Mouse (Mus musculus) embryo, embryonic 10.5 days (tissue): ENCODE measurements around the gene D7Ertd443e.

Experiments
- DNase-seq: peaks from one replicate; pipeline ENCODE4 v3.0.0-alpha.2; 2015; ENCODE audit warnings: low spot score

D7Ertd443e gene

DNA sequence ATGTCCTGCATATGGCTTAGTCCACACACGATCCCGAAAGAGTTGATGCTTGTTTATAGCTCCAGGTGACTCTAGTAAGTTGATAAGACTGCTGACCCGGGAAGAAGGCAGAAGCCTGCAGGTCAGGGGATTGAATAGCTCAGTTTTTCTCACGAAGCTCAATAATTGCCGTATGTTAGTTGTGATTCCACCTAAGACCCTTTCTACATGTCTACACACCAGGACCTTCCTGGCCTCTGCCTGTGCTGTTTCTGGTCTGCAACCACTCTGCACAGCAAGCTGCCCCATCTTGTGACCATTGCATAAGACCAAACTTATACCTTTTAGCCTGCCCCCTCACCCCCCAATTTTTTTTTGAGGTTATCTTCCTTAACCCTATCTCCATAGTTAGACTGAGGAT lies 96.3 kb downstream of the D7Ertd443e start:
- DNase-seq, result no peak

DNA sequence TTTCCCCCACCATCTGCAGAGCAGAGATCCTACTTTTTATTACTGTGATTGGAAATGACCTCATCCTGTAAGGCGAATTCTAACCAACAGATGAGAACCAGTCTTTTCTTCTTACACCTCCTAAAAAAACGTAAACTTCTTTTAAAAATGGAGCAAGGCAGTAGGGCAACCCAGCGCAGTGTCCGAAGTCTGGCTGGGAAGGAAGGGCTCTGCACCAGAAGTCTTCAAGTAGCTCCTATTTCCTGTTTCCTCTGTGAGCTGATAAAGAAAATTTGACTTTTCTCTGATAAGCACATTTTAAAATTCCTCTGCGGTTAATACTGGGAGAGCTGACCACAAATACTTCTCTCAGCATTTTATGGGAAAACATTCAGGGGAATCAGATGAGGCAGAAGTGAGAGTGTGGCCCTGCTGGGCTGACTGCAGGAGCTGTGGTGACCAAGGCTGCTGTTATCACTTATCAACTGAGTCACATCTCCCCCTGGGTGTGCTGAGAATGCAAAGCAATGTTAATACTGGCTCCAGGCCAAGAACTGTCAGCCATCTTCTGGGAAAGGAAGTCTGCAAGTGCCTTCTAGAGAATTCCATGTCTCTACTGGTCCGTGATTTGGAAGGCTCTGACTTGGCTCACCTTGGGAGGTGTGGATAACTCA lies 97.8 kb downstream of the D7Ertd443e start:
- DNase-seq, result no peak

DNA sequence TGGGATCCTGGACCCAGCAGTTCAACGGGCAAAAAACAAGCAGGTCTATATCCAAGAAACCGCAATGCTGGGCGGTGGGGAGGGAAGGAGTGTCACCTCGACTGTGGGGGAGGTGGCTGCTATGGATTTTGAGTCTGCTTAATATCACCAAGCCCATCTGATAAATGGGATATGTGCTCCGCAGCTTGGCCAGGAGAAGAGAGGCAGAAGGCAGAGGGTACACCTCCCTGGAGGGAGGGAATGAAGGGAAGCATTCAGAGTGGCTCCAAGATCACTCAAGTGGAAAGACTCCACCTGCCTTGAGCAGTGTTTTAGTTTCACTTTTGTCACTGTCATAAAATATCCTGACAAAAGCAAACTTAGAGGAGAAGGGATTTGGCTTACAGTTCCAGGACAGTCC lies 112.5 kb downstream of the D7Ertd443e start:
- no peak for DNase-seq

DNA sequence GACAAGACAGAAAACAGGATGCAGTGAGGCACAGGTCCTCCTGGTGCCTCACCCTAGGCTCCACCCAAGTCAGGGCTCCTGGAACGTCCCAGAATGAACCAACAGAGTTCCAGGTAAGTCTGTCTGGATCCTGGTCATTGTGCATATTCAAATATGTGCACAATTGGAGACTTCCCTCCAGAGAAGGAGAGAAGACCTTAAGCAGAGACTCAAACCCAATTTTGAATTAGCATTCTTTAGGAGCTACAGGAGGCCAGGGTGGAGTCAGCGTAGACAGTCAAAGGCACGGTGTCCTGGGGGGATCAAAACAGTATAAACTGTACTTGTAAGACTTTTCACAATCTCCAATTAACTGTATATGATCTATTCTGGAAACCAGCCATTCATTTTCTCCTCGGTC lies 113.0 kb downstream of the D7Ertd443e start:
- DNase-seq, result no peak

DNA sequence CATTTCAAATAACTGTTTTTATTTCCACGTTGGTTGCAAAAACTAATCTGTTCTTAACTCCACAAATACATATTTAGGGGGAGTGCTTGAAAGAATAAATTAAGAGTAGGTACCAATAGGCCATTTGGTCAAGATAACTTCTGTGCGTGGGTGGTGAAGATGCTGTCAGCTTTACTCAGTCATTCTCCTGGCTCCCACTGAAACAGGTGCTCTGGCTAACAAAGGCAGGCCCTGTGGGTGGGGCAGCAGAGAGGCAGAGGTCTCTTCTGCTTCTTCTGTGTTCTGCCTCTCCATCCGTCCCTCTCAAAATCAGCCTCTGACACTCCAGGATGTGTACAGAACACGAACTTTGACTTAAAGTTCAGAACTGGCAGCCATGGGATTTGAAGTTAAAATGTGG lies 119.7 kb downstream of the D7Ertd443e start:
- no peak for DNase-seq

DNA sequence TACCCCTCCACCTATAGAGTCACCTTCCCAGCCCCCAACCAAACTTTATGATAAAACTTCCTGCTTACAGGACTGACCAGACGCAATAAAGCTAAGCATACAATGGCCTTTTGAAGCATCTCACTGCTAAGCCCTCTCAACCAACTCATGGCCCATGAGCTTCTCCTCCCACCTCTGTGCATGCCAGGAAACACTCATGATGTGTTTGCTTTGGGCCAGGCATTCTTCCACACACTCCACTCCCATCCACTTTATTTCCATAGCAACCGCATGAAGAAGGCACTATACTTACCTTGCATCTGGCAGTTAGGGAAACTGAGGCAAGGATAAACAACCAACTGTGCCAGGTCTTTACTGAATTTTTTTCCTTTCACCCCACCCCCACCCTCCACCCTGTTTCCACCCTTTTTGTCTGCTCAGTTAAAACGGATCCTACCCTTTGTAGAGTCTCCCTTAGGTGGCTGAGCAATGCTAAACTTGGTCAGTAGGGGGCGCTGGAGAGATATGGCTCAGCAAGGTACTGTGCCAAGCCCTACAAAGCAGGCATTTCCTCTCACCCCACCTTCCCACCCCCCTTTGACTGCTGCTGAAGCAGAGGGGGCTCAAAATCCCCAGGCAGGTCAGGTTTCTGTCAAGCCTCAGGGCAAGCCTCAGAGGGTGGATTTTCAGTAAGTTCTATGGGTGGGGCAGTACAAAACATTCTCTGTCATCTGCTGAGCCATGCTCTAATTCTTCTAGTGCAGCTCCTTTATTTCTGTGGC lies 122.1 kb downstream of the D7Ertd443e start:
- DNase-seq, result peak; percentile 80

DNA sequence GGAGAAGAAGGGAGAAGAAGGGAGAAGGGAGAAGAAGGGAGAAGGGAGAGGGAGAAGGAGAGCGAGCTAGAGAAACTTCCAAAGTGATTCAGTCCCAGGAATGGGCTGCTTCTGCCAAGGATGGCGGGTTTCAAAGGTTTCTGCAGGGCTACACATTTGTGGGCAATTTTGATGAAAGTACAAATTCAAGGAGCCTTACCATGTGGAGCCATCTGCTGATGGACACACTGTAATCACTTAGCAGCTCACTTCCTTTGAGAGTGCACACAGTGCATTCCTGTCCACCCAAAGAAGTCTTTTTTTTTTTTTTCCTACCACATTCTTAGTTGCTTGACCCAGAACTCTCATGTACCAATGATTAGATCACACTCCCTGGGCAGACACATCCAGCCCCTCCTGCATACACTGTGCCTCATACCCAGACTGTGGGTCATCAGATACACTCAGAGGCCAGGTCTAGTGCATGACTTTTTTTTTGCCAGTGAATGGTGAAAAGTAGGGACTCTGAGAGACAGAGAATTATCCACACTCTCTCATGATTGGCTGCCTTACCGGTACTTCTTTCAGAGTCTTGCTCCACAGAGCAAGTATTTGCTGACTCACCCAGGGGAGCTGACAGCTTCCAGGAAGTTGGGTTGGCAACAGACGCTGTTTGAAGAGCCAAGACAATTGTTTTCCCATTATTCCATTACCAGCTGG lies 124.3 kb downstream of the D7Ertd443e start:
- no peak for DNase-seq

DNA sequence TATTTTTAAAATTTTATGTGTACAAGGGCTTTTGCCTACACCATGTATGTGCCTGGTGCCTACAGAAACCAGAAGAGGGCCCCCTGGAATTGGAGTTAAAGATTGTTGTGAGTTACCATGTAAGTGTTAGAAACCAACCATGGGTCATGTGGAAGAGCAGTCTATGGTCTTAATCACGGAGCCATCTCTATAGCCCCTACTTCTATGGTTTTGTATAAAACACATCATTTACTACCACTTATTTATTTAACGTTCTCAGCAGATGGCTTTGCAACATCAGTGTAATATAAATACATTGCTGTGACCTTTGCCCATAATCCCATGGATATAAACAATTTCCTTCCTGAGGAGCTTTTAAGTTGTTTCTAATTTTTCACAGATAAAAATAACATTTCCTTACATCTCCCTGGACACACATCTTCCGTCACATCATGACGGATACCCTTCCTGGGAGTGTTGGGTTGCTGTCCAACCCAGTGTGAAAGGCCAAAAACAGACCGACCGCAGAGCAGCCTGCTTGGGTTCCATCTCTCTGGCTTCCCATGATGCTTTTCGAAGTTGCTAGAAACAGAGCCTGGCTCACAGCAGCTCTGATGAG lies 135.1 kb downstream of the D7Ertd443e start:
- no peak for DNase-seq

DNA sequence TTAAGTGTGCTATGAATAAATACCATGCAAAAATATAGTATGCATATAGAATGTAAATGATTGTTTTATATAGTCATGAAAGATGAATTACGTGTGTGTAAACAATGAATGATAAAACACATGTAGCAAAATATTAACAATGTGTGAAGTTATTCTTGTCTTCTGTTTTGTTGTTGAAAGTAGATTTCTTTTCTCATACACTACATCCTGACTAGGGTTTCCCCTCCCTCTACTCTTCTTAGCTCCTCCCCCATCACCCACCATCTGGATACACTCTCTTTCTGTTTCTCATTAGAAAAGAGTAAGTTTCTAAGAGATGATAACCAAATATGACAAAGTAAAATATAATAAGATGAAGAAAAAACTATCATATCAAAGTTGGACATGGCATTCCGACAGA lies 137.4 kb downstream of the D7Ertd443e start:
- no peak for DNase-seq

DNA sequence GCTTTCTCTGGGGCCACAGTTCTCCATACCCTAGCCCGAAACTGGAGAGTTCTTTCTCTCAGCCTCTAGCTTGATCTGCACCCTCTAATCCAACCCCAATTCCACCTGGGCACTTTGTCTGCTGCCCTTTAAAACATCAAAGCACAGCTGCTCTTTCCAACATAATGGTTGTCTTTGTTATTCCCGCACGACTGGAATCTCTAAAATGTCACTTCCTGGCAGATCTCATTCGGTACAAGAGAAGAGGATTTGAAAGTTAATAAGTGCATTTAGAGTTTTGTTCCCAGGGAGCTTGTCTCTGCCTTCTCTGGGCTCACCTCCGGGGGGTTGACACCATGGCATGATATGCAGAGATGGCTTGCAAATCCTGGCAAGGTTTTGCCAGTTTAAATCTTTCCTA lies 138.8 kb downstream of the D7Ertd443e start:
- DNase-seq, result no peak

DNA sequence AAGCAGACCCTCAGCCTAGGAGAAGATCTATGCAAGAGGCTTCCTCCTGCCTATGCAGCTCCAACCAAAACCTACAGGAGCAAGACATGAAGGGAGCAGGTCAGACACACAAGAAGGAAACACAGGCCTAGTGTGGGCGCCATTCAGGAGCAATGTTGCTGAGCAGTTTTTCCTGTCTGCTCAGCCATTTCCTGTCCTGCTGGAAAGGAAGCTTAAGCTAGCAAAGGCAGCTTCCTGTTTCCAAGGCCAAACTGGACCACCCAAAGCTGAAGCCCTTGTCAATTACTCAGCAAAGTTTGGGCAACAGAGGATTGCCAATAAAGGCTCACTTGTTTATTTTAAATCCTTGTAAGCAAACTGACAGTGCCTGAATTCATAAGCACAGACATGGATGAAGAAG lies 142.7 kb downstream of the D7Ertd443e start:
- no peak for DNase-seq

DNA sequence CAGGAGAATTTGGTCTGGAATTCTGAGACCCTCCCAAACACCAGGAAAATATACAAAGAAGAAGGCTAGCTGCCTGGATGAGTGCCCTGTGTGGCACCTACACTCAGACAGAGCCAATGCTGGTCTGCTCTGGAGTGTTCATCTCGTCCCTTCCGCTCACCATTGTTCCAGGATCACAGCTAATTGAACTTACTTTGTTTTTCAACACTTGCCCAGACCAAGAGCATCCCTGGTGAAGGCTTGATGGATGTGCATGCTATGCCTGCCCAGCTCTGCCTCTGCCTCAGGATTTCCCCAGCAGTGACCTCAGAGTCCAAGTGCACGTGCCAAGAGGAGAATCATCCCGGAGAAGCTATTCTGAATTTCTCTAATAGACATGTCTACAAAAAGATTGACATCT lies 144.2 kb downstream of the D7Ertd443e start:
- no peak for DNase-seq

DNA sequence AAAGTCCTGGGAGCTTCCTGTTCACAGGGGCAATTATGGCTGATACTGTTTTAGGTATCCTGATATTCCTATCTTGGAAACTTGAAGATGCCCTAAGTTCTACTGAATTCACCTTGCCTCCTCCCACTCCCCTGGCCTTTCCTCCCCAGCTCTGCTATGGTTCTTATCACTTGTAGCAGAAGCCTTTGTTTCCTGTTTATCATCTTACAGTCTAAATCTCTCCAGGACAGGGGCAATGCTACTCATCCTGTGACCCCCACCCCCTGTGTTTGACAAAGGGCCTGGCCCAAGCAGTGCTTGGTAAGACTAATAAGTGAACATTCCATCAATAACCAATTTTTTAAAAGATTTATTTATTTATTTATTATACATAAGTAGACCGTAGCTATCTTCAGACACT lies 144.9 kb downstream of the D7Ertd443e start:
- DNase-seq, result no peak

DNA sequence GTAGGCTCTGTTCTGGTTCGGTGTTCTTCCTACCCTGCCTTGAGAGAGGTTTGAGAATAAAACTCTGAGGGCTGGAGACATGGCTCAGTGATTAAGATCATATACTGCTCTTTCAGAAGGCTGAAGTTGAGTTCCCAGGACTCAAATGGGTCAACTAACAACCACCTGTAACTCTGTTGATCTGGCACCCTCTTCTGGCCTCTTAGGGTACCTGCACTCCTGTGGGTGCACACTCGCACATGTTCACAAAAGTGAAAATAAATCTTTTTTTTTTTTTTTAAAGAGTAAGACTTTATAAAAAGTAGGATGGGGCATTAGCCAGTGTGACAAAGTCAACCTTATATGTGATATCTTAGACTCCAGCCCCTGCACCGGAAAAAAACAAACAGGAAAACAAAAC lies 146.6 kb downstream of the D7Ertd443e start:
- no peak for DNase-seq

DNA sequence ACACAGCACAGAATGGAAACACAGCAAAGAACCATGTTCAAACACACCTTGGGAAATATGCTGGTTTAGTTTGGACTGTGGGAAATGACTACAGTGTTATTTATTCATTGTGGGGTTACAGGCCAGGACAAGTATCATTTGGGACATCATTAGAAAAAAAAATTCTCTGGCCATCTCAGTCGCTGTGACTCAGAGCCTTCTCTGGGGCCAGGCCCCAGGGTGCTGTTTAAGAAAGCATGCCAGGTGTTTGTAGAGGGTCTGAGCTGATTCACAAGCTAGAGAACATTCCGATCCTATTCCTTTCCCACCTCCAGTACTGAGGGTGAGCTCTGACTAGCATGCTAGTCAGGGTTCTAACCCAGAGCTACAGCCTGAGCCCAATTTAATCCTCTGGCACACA lies 148.1 kb downstream of the D7Ertd443e start:
- DNase-seq, result no peak

DNA sequence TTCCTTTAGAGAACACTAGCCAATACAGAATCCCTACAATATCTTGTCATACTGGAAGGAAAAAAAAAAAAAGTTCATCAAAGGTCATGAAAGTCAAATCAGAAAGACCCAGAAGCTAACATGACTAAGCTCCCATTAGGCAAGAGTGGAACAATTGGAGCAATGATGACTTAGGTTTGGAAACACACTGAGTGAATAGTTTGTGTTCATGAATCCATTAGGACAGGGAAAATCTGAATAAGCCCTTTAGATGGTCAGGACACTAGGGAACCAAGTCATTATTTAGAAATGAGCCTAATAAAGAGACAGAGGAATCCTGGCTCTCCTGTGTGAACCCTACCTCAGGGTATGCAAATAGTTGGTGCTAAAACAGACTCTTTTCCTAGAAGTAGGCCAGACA lies 148.7 kb downstream of the D7Ertd443e start:
- DNase-seq, result no peak

DNA sequence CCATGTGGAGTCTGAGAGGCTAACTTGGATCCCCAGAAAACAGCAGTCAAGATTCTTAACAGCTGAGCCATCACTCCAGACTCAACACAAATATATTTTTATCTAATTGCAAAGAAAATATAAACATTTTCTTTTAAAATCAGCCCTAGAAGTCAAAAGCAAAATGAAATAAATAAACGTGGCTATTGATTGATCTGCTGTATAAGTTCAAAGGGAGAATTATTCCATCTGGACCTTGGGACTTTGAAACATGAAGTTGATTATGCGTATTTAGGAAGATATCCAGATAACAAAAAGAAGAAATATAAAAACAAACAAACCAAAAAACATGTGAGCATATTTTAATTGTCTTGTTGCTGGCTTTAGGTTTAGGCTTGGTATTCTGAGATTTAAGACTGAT lies 149.9 kb downstream of the D7Ertd443e start:
- DNase-seq, result no peak

DNA sequence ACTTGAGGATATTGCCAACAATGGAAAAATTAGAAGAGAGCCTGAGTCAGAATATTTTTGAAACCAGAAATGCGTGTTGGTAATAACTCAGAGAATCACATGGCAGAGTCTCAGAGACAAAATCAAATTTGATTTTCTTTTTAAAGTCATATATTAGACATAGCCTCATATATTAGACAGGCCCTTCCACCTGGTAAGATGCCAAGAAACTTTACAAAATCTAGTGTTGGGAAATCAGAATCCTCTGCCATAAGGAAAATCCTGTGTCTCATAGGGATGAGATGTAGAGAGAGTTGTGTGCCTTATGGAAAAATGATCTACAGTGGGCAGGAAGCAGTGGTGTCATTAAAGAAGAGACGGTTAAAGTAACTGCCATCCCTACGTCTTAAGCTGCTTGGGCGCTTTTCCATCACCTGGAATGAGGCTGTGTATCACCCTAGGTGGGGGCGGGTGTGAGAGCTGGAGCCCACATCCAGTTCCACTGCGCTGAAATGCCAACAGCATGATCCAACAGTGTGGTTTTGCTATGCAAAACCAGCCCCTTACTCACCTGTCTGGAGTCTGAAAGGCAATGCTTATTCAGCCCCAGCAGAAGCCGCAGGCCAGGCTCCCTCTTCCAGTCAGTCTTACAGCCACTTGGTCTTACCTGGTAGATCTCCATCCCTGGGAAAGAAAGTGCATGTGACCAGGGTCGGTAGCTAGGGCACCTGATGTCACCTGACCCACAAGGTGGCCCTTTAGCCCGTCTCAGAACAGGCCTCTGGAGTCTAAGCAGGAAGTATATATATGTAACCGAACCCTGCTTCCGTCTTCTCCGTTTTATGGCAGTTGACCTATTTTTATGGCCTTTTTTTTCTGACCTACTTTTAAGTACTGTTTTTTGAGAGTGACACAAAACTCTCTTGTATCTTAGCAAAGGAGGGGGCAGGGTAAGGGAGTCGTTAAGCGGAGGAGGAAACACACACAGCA lies 153.8 kb downstream of the D7Ertd443e start, which contains the start of gene Adam12:
Gene Adam12, minus strand, starts transcription at position 769 of the 969 bp plus-strand sequence.
- no peak for DNase-seq

DNA sequence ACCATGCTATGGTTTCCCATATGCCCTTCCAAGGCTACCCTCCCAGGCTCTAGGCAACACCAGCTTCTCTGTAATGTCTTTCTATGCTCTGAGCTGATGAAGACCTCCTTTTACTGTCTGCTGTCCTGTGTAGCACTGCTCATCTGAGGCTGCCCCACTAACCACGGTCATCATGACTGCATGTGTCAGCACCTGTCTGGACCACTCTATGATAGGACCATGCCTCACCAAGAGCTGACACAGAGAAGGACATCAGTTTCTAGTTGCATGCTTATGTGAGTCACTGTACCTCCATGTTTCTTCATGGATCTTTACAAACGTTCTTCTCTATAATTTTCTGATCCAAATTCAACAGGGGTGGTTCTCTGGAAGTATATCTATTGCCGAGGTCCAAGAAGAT lies 154.8 kb downstream of the D7Ertd443e start:
- no peak for DNase-seq

DNA sequence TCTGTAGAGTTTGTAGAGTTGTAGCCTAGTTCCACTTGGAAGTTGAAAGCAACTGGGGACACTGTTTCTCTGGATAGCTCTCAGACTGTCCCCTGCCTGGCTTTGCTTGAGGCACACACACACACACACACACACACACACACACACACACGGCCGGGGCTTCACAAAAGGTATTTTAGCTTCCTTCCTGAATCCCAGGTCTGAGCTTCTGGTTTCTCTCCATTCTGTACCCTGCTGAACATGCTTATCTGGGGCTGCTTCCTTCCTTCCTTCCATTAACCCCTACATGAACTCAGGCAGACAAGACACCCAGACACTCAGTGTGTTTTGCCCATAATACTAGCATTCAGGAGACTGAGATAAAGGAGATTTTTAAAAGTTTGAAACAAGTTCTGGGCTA lies 155.6 kb downstream of the D7Ertd443e start:
- DNase-seq, result no peak

DNA sequence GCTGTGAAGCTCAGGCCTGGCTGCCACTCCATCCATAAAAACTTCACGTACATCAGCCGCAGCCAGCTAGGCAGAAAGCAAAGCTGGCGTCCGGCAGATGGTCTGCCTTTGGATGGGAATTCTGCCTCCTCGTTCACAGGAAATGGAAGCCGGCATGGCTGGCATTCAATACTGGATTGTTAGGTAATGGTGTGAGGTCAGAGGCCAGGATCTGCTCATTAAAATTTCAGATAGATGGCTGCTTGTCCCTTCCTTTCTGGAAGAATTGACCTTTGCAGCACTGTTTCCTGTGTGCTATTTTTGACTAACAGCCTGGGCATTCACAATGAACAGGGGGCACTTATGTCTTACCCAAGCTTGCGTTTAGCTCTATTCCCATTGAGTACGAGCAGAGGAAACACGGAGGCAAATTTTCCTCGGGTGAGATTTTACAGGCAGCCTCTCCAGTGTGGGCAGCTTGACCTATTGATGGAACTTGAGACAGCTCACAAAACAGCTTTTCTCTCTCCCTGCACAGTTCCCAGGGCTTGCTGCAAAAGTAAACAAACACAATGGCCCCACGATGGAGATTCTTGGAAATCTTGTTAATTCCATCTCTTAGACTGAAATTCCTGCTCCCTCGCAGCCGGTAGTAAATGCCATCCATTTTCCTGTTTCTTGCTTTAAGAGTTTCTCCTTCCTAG lies 157.5 kb downstream of the D7Ertd443e start:
- DNase-seq, result peak; percentile 82
